Mouse (Mus musculus) spleen, adult 2 months (tissue): ENCODE measurements around the gene B230118H07Rik.

Experiments used
- CTCF ChIP-seq: fragments of 200-500 bp; IDR thresholded peaks from 2 replicates; pipeline ENCODE4 v1.5.1; 2011; ENCODE audit warnings: mild to moderate bottlenecking, inconsistent platforms; ENCODE audit not compliant: insufficient read depth, insufficient read length, insufficient replicate concordance; ENCODE audit errors: extremely low read depth
- POLR2A ChIP-seq: fragments of 200-500 bp; IDR thresholded peaks from 2 replicates; pipeline ENCODE4 v1.6.1; 2011; ENCODE audit warnings: low read depth, low read length, inconsistent platforms

GRCm38 (mm10) chr2:101519928-101520327 is 129.4 kb downstream of the B230118H07Rik start:
- no peak for TF ChIP-seq POLR2A
- no peak for TF ChIP-seq CTCF
